Mouse (Mus musculus) hindbrain, embryonic 16.5 days (tissue): ENCODE results near the gene Skp2. TPM values are rescaled to one million over a fixed set of nuclear protein-coding genes. Genes with fewer than 3 reads are reported as not detected.

ENCODE experiments used
- ATAC-seq: fragments of 200-750 bp; cut with Nextera tagmentation; 2 replicates; pipeline ENCODE4 v1.8.0; 2017; ENCODE audit warnings: moderate TSS enrichment, moderate library complexity
- H3K27ac ChIP-seq: fragments of 300-500 bp; sonication (generic); 2 replicates; pipeline ENCODE4 v1.5.1; 2014; ENCODE audit warnings: low read depth, mild to moderate bottlenecking, control low read depth, low read length, moderate library complexity
- H3K27me3 ChIP-seq: fragments of 300-500 bp; sonication (generic); replicated peaks from 2 replicates; pipeline ENCODE4 v1.6.1; 2014; ENCODE audit warnings: low read length; ENCODE audit not compliant: control insufficient read depth, insufficient read depth
- H3K36me3 ChIP-seq: fragments of 300-500 bp; sonication (generic); 2 replicates; pipeline ENCODE4 v1.6.1; 2014; ENCODE audit warnings: mild to moderate bottlenecking, low read length, moderate library complexity, mixed read lengths; ENCODE audit not compliant: control insufficient read depth, insufficient read depth
- H3K4me1 ChIP-seq: fragments of 300-500 bp; sonication (generic); 2 replicates; pipeline ENCODE4 v1.6.1; 2014; ENCODE audit warnings: low read depth, low read length; ENCODE audit not compliant: control insufficient read depth, insufficient read depth
- H3K4me2 ChIP-seq: fragments of 300-500 bp; sonication (generic); 2 replicates; pipeline ENCODE4 v1.6.1; 2014; ENCODE audit warnings: mild to moderate bottlenecking, low read length, control low read depth, moderate library complexity
- H3K4me3 ChIP-seq: fragments of 300-500 bp; sonication (generic); 2 replicates; pipeline ENCODE4 v1.5.1; 2014; ENCODE audit warnings: mild to moderate bottlenecking, low read length, control low read depth, moderate library complexity
- H3K9ac ChIP-seq: fragments of 300-500 bp; sonication (generic); 2 replicates; pipeline ENCODE4 v1.6.1; 2014; ENCODE audit warnings: low read depth, mild to moderate bottlenecking, control low read depth, low read length, moderate library complexity
- H3K9me3 ChIP-seq: fragments of 300-500 bp; sonication (generic); 2 replicates; pipeline ENCODE4 v1.6.1; 2014; ENCODE audit warnings: mild to moderate bottlenecking, low read length, moderate library complexity; ENCODE audit not compliant: control insufficient read depth
- WGBS: fragments of 180-500 bp; shearing (Covaris S2); extraction: QIAGEN DNeasy Blood & Tissue Kit; methylation state at CpG from one replicate; pipeline ENCODE4 v1.1.7; 2014; 5-methylcytosine and 5-hydroxymethylcytosine counted together
- polyA plus RNA-seq: library from polyadenylated mRNA; unstranded; fragments of >200 nt; fragmentation: Nextera tagmentation; extraction: Ambion mirVana; gene quantifications from 2 replicates; pipeline ENCODE4 v1.2.1, GENCODE M21; 2015

Skp2 gene
- polyA plus RNA-seq, 1 experiment from 2014 or later = 17.9 TPM

DNA sequence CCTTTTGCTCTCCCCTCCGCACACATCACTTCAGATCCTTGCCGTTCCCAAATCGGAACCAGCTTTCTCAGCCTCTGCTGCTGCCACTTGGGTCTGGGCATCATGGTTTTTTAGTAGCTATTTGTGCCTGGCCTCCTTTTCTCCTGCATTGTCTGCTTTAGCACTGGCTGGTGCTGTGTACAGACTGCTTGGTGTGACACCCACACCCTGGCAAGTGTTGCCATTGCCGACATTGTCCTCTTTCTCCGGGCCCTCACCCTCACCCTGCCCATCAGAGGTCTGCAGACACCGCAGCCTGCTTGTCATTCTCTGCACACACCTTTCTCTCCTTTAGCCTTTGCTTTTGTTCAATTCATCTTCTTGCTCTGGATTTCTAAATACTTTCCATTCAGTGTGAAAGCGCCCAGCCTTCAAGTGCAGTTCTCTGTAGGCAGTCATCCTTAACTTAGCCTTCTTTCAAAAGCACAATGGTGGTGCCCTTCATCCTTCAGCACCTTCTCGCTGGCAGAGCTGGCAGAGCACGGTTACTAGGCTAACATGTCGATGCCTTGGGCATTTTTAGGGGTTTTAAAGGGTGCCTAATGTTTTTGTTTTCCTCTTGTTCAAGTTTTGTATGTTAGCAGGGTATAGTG, 54.7 kb downstream of the Skp2 start:
- 72% methylated on average over 10 of the region's 10 CpGs for WGBS

DNA sequence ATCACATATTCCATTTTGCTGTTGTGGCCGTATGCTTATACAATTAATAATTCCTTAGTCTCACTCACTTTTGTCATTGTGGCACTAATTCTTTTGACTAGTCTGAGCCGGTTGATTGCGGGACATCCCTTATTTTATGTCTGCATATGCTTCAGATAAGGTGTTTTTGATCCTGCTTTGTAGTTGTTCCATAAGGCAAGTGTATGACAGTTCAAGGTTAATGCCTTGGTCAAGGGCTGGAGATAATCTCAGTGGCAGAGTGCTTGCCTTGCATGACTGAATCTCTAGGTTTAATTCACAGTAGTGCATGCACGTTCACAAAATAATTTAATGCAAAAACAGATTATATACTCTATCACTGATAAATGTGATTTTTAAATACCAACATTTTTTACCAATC, 58.4 kb downstream of the Skp2 start:
- Histone ChIP-seq H3K36me3 (peaks cover 11% of the 10 kb centered on the region), H3K4me1 (peaks cover 5% of the 10 kb centered on the region), H3K27me3 (no peaks in the 10 kb centered on the region), H3K9ac (no peak overlapping the region), H3K9me3 (no peaks in the 10 kb centered on the region), H3K4me2 (no peak overlapping the region), H3K4me3 (no peak overlapping the region), H3K27ac (no peak overlapping the region)
- no peak for ATAC-seq
- 91% methylated on average over 4 of the region's 4 CpGs for WGBS

More for the DNA sequence above, 54.7 kb downstream of the Skp2 start:
- H3K4me2 ChIP-seq = no peak overlapping the region
- H3K9me3 ChIP-seq = no peaks in the 10 kb centered on the region
- H3K9ac ChIP-seq = no peak overlapping the region
- peak; percentile 89 for ATAC-seq
- H3K27me3 ChIP-seq = no peaks in the 10 kb centered on the region
- no peak overlapping the region; the same call in 1 of the 2 replicates for H3K27ac ChIP-seq
- H3K4me3 ChIP-seq = no peak overlapping the region
- H3K4me1 ChIP-seq = no peaks in the 10 kb centered on the region
- peaks cover 9% of the 10 kb centered on the region; the same call in 1 of the 2 replicates for H3K36me3 ChIP-seq

GRCm38 (mm10) chr15:9094366-9094750, 60.9 kb downstream of the Skp2 start:
- Histone ChIP-seq H3K27me3 (no peaks in the 10 kb centered on the region), H3K4me2 (0 out of 2 replicates have a peak overlapping the region, but pooled peaks have one; percentile 12), H3K27ac (no peak overlapping the region), H3K9me3 (no peaks in the 10 kb centered on the region), H3K4me1 (peaks cover 5% of the 10 kb centered on the region), H3K9ac (no peak overlapping the region), H3K4me3 (no peak overlapping the region), H3K36me3 (peaks cover 6% of the 10 kb centered on the region)
- peak; percentile 91 for ATAC-seq
- 23% methylated on average over 13 of the region's 13 CpGs for WGBS

DNA sequence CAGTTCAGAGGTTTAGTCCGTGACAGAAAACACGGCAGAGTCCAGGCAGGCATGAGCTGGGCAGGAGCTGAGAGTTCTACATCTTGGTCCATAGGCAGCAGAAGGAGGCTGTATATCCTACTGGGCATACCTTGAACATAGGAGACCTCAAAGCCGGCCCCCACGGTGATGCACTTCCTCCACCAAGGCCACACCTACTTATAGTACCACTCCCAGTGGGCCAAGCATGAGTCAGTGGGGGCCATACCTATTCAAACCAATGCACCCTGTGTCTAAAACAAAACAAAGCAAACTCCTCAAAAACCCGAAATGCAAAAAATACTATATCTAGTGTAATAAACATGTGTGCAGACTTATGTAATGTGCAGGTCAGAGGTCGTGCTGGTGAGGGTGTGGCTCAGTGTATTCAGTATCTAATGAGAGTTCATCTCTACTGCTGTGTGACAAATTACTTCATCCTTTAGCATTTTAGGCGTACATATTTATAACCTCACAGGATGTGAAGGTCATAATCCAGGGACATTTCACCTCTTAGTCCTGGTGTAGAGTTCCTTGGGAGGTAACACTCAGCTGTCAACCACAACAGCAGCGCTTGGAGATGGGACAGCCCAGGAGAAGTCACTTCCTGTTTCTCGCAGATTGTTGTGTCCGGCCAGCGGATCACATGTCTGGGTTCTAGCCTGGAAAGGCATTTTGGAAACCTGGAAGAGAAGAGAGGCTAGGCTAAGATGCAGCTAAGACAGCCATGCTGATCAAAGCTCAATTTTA, 61.4 kb downstream of the Skp2 start:
- Histone ChIP-seq H3K4me3 (no peak overlapping the region), H3K27ac (no peak overlapping the region), H3K9ac (no peak overlapping the region), H3K27me3 (no peaks in the 10 kb centered on the region), H3K36me3 (peaks cover 6% of the 10 kb centered on the region), H3K4me2 (0 out of 2 replicates have a peak overlapping the region, but pooled peaks have one; percentile 12), H3K4me1 (peaks cover 5% of the 10 kb centered on the region), H3K9me3 (no peaks in the 10 kb centered on the region)
- 80% methylated on average over 11 of the region's 11 CpGs for WGBS
- peak; percentile 43 for ATAC-seq

DNA sequence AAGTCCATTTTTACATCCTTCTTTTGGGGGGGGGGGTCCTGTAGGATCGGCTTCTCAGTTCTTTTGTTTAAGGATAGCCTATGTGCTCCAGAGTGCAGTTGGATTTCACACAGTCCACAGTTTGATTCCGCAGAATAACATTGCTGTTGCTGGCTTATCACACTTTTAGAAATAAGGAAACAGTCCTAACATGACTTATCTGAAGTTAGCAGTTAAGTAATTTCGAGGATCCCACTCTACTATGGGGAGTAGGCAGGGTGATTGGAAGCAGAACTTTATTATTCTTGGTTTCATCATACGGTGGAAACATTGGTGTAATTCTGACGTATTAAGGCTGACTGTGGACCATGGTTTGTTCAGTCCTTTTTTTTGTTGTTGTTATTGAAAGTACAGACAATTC, 64.6 kb downstream of the Skp2 start:
- H3K9ac ChIP-seq = no peak overlapping the region
- ATAC-seq = no peak
- H3K27ac ChIP-seq = no peak overlapping the region

GRCm38 (mm10) chr15:9089136-9089720, 66.0 kb downstream of the Skp2 start:
- H3K36me3 ChIP-seq = peaks cover 6% of the 10 kb centered on the region
- H3K27ac ChIP-seq = no peak overlapping the region
- 9% methylated on average over 2 of the region's 2 CpGs for WGBS
- no peak overlapping the region for H3K9ac ChIP-seq
- no peaks in the 10 kb centered on the region for H3K9me3 ChIP-seq
- no peak overlapping the region for H3K4me2 ChIP-seq
- H3K27me3 ChIP-seq = no peaks in the 10 kb centered on the region
- no peak for ATAC-seq
- H3K4me3 ChIP-seq = no peak overlapping the region
- H3K4me1 ChIP-seq = no peaks in the 10 kb centered on the region

More for the DNA sequence above, 64.6 kb downstream of the Skp2 start:
- Histone ChIP-seq H3K4me1 (peaks cover 5% of the 10 kb centered on the region), H3K4me2 (no peak overlapping the region), H3K27me3 (no peaks in the 10 kb centered on the region), H3K9me3 (no peaks in the 10 kb centered on the region), H3K36me3 (peaks cover 6% of the 10 kb centered on the region), H3K4me3 (no peak overlapping the region)
- 97% methylated on average over 5 of the region's 5 CpGs for WGBS

DNA sequence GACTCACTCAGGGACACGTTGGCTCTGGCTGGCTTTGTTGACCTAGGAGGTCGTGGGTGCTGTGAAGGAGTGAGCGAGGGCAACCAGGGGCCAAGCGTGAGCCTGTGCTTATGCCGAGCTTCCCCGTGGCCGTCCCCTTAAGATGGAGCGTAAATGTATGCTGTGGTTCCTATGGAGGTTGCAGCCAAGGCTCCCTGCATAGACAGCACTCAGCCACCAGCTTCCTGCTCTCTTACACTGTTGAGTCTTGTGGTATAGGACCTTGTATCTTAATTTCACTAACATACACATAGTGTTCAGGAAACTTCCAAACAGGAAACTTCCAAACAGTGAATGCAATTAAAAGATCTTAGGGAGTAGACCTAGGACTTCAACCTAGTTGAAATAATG, 66.5 kb downstream of the Skp2 start:
- no peak overlapping the region for H3K9ac ChIP-seq
- H3K27me3 ChIP-seq = no peaks in the 10 kb centered on the region
- H3K9me3 ChIP-seq = no peaks in the 10 kb centered on the region
- H3K4me3 ChIP-seq = no peak overlapping the region
- H3K4me2 ChIP-seq = no peak overlapping the region
- peaks cover 4% of the 10 kb centered on the region for H3K36me3 ChIP-seq
- WGBS = 53% methylated on average over 8 of the region's 8 CpGs
- no peaks in the 10 kb centered on the region for H3K4me1 ChIP-seq
- H3K27ac ChIP-seq = no peak overlapping the region
- peak; percentile 28; the same call in 1 of the 2 replicates for ATAC-seq

- Histone ChIP-seq H3K9ac (no peak overlapping the region), H3K36me3 (no peaks in the 10 kb centered on the region), H3K27ac (no peak overlapping the region), H3K4me2 (no peak overlapping the region), H3K4me3 (no peak overlapping the region), H3K27me3 (no peaks in the 10 kb centered on the region), H3K4me1 (no peaks in the 10 kb centered on the region), H3K9me3 (no peaks in the 10 kb centered on the region)
- WGBS = 83% methylated on average over 17 of the region's 17 CpGs
- ATAC-seq = peak; percentile 59
Observed at GRCm38 (mm10) chr15:9087895-9088682, 67.1 kb downstream of the Skp2 start.
